Mouse (Mus musculus): ENCODE results near the gene Ash1l. TPM values are rescaled to one million over a fixed set of nuclear protein-coding genes. Genes with fewer than 3 reads are reported as not detected.

The Ash1l gene
- polyA plus RNA-seq, 1 experiment, result 32.6 TPM

DNA sequence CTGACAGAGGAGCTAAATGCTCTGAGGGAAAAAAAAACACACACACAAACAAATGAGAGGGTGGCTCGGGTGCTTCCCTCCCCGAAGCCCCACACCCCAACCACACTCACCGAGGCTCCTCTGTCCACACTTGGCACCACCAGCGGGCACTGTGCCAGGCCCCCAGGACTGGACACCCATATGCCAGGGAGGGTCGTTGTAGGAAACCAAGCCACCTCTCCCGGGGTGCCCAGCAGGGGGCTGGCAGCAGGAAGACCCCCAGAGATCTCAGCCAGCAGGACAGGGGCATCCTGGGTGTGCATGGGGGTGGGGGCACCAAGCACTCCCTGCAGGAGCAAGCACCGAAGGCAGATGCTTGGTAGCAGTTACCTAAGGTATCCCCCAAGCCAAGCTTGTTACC is 150.4 kb downstream of the Ash1l start, which contains the start of gene Gm43738:
Gene Gm43738, minus strand, starts transcription at position 289 of the 400 bp plus-strand sequence.
- TF ChIP-seq POLR2A (IDR thresholded peaks at IDR 0.05; ENCODE audit: extremely low read depth, insufficient read depth, low read length) (no peak), CTCF (IDR thresholded peaks at IDR 0.05; ENCODE audit: extremely low read depth, insufficient read depth, low read length) (no peak)
- Histone ChIP-seq H3K4me3 (ENCODE audit: insufficient read depth, low read length) (peak within 1 kb of the TSS; percentile 63), H3K27ac (ENCODE audit: insufficient read depth, low read length) (no peak within 1 kb of the TSS), H3K4me1 (ENCODE audit: control insufficient read depth, insufficient read depth, low read length) (no peaks in the 10 kb centered on the region)

DNA sequence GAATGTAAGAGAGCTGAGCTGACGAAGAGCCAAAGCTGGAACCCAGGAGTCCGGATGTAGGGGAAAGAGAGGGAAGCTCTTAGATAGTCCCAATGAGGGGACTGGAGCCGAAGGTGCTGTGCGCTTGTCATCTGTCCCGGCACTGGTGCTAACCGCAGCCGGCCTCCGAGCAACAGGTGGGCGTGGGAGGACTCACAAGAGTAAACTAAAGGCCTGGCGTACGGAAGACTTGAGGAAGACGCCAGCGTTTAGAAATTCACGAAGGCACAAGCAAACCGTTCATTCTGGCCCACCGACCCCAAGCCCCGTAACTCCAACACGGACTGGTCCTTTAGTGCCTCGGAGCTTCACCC is 151.0 kb downstream of the Ash1l start:
- H3K4me1 ChIP-seq (ENCODE audit: control insufficient read depth, insufficient read depth, low read length), result no peaks in the 10 kb centered on the region
- TF ChIP-seq POLR2A (IDR thresholded peaks at IDR 0.05; ENCODE audit: extremely low read depth, insufficient read depth, low read length) (no peak), CTCF (IDR thresholded peaks at IDR 0.05; ENCODE audit: extremely low read depth, insufficient read depth, low read length) (no peak)
- H3K4me3 ChIP-seq (ENCODE audit: insufficient read depth, low read length), result peak overlapping the region; percentile 63
- H3K27ac ChIP-seq (ENCODE audit: insufficient read depth, low read length), result no peak overlapping the region

DNA sequence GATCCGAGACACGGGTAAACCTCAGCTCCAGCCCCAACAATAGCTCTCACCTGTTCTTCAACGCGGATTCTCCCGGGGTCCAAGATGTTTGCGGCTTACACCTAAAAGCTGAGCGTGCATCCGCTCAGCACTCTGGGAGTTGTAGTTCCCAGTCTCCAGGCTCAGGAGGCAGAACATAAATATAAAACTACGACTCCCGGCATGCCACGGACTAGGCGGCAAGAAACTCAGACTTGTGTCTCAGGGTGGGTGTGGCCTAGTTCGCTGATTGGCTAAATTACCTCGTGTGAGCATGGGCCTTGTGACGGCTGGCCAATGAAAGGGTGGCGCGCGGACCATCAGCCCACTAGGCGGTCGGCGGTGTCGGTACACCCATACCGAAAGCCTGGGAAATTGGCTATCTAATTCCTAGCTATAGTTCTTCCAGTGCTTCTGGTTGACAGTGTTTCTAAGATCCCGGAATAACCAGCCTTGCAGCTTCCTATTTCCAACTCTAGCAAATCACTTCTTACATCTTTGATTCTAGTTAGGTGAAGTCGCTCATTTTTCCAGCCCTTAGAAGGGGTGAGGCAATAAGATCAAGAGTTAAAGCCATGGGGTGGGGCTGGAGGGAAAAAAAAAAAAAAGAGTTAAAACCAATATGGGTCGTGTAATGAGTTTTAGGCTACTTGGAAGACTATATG is 151.5 kb downstream of the Ash1l start, which contains the start of gene Fdps:
Gene Fdps, minus strand, starts transcription at position 148 of the 683 bp plus-strand sequence.
- H3K27ac ChIP-seq (ENCODE audit: insufficient read depth, low read length), result no peak within 1 kb of the TSS
- H3K4me3 ChIP-seq (ENCODE audit: insufficient read depth, low read length), result peak within 1 kb of the TSS; percentile 63
- no peaks in the 10 kb centered on the region for H3K4me1 ChIP-seq (ENCODE audit: control insufficient read depth, insufficient read depth, low read length)
- TF ChIP-seq POLR2A (IDR thresholded peaks at IDR 0.05; ENCODE audit: extremely low read depth, insufficient read depth, low read length) (peak; percentile 50), CTCF (IDR thresholded peaks at IDR 0.05; ENCODE audit: extremely low read depth, insufficient read depth, low read length) (no peak)

DNA sequence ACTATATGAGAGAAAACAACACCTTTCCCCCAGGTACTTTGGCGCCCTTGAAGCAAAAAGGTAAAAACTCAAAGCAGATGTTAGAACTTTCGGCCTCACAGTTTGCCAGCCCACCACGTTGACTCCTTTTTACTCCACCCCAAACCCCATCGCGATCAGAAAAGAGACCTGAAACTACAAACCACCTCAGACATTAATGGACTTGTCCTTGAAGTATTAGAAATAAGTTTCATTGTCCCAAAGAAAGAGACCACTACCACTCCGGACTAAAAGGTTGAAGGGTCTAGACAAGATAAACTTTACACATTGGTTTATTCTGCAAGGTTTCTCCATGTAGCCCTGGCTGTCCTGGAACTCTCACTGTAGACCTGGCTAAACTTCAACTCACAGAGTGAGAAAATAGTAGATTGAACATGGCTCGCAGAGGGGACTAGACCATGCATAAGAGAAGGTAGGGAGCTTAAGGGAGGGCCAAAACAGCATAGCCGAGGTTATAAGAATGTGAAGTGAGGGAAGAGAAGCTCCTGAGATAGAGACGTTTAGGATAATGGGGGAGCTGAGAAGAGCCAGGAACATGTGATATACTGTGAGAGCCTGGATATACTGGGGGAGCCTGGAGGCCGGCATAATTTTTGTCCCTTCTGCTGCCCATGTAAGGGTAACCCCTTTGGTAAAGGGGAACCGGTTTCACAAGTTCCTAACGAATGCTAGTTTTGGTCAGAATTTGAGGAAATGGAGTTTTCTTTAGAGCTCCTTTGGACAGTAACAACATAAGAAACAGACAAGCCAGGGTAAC is 152.3 kb downstream of the Ash1l start:
- no peak overlapping the region for H3K4me3 ChIP-seq (ENCODE audit: insufficient read depth, low read length)
- TF ChIP-seq CTCF (IDR thresholded peaks at IDR 0.05; ENCODE audit: extremely low read depth, insufficient read depth, low read length) (no peak), POLR2A (IDR thresholded peaks at IDR 0.05; ENCODE audit: extremely low read depth, insufficient read depth, low read length) (no peak)
- no peak overlapping the region for H3K27ac ChIP-seq (ENCODE audit: insufficient read depth, low read length)
- no peaks in the 10 kb centered on the region for H3K4me1 ChIP-seq (ENCODE audit: control insufficient read depth, insufficient read depth, low read length)

DNA sequence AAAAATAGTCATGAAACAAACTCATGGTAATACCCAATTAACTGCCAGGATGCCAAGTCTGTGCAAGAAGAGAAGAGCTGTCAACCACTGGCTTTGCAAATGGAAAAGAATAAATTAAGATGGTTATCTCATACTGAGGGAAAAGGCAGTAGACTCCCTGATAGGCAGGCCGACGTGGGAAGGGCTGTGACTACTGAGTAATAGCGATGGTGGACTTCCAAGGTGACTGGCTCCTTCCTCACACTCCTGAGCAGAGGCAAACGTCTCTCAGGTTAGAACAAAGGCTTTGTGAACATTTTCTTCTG is 152.8 kb downstream of the Ash1l start:
- Histone ChIP-seq H3K4me1 (ENCODE audit: control insufficient read depth, insufficient read depth, low read length) (no peaks in the 10 kb centered on the region), H3K4me3 (ENCODE audit: insufficient read depth, low read length) (no peak overlapping the region), H3K27ac (ENCODE audit: insufficient read depth, low read length) (no peak overlapping the region)
- TF ChIP-seq POLR2A (IDR thresholded peaks at IDR 0.05; ENCODE audit: extremely low read depth, insufficient read depth, low read length), result no peak
- TF ChIP-seq CTCF (IDR thresholded peaks at IDR 0.05; ENCODE audit: extremely low read depth, insufficient read depth, low read length), result no peak

DNA sequence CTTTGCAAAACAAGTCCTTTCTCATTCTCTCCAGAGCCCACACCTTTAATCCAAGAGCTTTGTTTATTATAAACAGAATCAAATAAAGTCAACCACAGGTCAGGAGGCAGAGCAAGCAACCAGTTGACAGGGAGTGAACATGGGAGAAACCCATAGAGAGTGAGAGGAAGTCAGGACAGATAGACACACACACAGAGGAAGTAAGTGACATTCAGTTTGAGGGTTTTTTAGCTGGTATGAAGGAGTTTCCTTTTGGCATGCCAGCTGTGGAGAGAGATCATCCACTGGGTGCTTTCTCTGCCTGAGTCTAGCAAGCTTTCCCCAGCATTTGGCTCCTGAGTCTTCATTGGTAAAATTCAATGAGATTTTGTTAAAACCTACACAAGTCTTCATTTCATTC is 156.5 kb downstream of the Ash1l start:
- TF ChIP-seq CTCF (IDR thresholded peaks at IDR 0.05; ENCODE audit: extremely low read depth, insufficient read depth, low read length) (no peak), POLR2A (IDR thresholded peaks at IDR 0.05; ENCODE audit: extremely low read depth, insufficient read depth, low read length) (no peak)
- no peak overlapping the region for H3K27ac ChIP-seq (ENCODE audit: insufficient read depth, low read length)
- H3K4me1 ChIP-seq (ENCODE audit: control insufficient read depth, insufficient read depth, low read length), result no peaks in the 10 kb centered on the region

GRCm38 (mm10) chr3:89107545-89107944 is 157.1 kb downstream of the Ash1l start:
- TF ChIP-seq POLR2A (IDR thresholded peaks at IDR 0.05; ENCODE audit: extremely low read depth, insufficient read depth, low read length), result no peak
- TF ChIP-seq CTCF (IDR thresholded peaks at IDR 0.05; ENCODE audit: extremely low read depth, insufficient read depth, low read length), result no peak
- Histone ChIP-seq H3K4me1 (ENCODE audit: control insufficient read depth, insufficient read depth, low read length) (no peaks in the 10 kb centered on the region), H3K27ac (ENCODE audit: insufficient read depth, low read length) (no peak overlapping the region), H3K4me3 (ENCODE audit: insufficient read depth, low read length) (no peak overlapping the region)

More for the DNA sequence above, 156.5 kb downstream of the Ash1l start:
- H3K4me3 ChIP-seq (ENCODE audit: insufficient read depth, low read length), result no peak overlapping the region

DNA sequence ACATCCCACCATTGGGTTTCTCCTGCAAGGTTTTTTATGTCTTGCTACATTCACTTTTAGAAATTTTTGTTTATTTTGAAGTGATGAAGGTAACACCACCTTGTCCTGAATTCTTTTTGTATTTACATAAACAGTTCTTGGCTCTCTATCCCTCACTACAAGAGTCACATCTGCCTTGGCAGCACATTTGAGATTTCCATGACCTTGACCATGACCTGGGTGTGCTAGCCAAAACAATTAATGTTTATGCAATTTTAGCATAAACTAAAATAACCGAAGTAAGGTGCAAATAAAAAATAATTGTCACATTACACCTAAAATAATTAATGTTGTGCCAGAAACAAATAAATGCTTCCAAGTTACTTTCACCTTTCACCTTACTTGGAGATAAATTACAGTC is 157.7 kb downstream of the Ash1l start:
- H3K4me1 ChIP-seq (ENCODE audit: control insufficient read depth, insufficient read depth, low read length), result no peaks in the 10 kb centered on the region
- TF ChIP-seq POLR2A (IDR thresholded peaks at IDR 0.05; ENCODE audit: extremely low read depth, insufficient read depth, low read length) (no peak), CTCF (IDR thresholded peaks at IDR 0.05; ENCODE audit: extremely low read depth, insufficient read depth, low read length) (no peak)
- no peak overlapping the region for H3K4me3 ChIP-seq (ENCODE audit: insufficient read depth, low read length)
- H3K27ac ChIP-seq (ENCODE audit: insufficient read depth, low read length), result no peak overlapping the region

- TF ChIP-seq CTCF (IDR thresholded peaks at IDR 0.05; ENCODE audit: extremely low read depth, insufficient read depth, low read length) (no peak), POLR2A (IDR thresholded peaks at IDR 0.05; ENCODE audit: extremely low read depth, insufficient read depth, low read length) (no peak)
- H3K4me3 ChIP-seq (ENCODE audit: insufficient read depth, low read length), result no peak overlapping the region
- H3K27ac ChIP-seq (ENCODE audit: insufficient read depth, low read length), result no peak overlapping the region
- no peaks in the 10 kb centered on the region for H3K4me1 ChIP-seq (ENCODE audit: control insufficient read depth, insufficient read depth, low read length)
These were observed 162.6 kb downstream of the Ash1l start for GRCm38 (mm10) chr3:89113058-89113457.

DNA sequence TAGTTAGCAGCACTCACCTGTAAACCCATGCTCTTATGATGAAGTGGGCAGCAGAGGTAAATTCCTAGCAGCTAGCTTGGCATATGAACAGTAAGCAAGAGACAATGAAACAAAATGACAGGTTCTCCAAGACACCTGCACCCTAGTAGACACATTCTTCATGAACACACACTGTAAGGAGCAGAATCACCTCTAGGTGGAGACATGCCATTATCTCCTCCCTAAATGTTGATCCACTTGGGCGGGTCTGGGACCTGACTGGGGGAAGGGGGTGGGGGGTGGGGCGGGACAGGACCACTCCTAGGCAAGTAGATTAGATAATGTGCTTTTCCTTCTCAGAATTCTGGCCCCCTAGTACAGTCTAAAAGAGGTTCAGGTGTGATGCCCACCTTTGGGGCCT is 165.1 kb downstream of the Ash1l start:
- Histone ChIP-seq H3K27ac (ENCODE audit: insufficient read depth, low read length) (no peak overlapping the region), H3K4me3 (ENCODE audit: insufficient read depth, low read length) (no peak overlapping the region), H3K4me1 (ENCODE audit: control insufficient read depth, insufficient read depth, low read length) (no peaks in the 10 kb centered on the region)
- peak; percentile 49 for TF ChIP-seq CTCF (IDR thresholded peaks at IDR 0.05; ENCODE audit: extremely low read depth, insufficient read depth, low read length)
- no peak for TF ChIP-seq POLR2A (IDR thresholded peaks at IDR 0.05; ENCODE audit: extremely low read depth, insufficient read depth, low read length)

Measured in cortical plate, adult 2 months (tissue).